In the genomic region with DNA sequence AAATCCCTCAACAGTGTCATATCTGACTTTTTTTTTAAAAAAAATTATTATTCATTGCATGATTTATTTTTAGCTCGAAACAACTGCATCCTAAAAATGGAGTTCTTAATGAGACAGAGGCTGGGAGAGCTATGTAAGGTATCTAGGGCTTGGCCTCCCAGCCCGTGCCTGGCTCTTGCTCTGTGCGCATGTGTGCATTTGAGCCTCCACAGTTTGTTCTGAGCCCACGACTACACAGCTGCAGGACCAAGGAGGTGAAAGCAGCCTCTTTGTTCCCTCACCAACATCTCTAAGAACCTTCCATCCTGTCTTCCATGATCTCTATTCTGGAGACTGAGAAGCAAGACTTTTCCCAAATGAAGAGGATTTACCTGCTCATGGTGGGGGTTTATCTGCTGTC, we compare ENCODE assay signal across 14 mouse cellular contexts. TPM values are rescaled to one million over a fixed set of nuclear protein-coding genes. Genes with fewer than 3 reads are reported as not detected.
DNase-seq lines count a peak whose midpoint lies in the region; ATAC-seq and TF ChIP-seq lines count a peak whose summit lies in the region.
"Had no signal": no experiment of that assay in that cellular context is flagged by ENCODE, and none has a peak within 500 bp of the region (broad histone marks: within the 10 kb centered on the region; RNA-seq: fewer than 3 reads in every experiment).

TSS of gene Casq2 (plus strand) at position 133 of the 400 bp plus-strand sequence.

- H3K27me3 ChIP-seq in neural tube, embryonic 12.5 days (replicated peaks), result peaks cover 10% of the 10 kb centered on the region; the same call in 1 of the 2 replicates
- no peaks in the 10 kb centered on the region for H3K27me3 ChIP-seq in heart, embryonic 14.5 days (ENCODE audit: control insufficient read depth, insufficient read depth, low read length)
- no peaks in the 10 kb centered on the region for H3K27me3 ChIP-seq in myocyte (ENCODE audit: control insufficient read depth, insufficient read depth, insufficient read length)
- peaks cover 65% of the 10 kb centered on the region for H3K27me3 ChIP-seq in forebrain, embryonic 10.5 days (ENCODE audit: poor library complexity, severe bottlenecking)
- H3K27me3 ChIP-seq in forebrain, embryonic 12.5 days, result peaks cover 33% of the 10 kb centered on the region

- no peaks in the 10 kb centered on the region for H3K4me1 ChIP-seq in neural tube, embryonic 12.5 days
- H3K4me1 ChIP-seq in heart, embryonic 14.5 days (ENCODE audit: control insufficient read depth in 2 of 2, insufficient read depth in 2 of 2, low read length in 2 of 2), result peaks cover 28 to 41% of the 10 kb centered on the region in 2 experiments
- H3K4me1 ChIP-seq in forebrain, embryonic 10.5 days, result peaks cover 35% of the 10 kb centered on the region
- H3K4me1 ChIP-seq in forebrain, embryonic 12.5 days, result peaks cover 4% of the 10 kb centered on the region
- H3K4me1 ChIP-seq: liver, embryonic 15.5 days; midbrain, embryonic 12.5 days; neural tube, embryonic 13.5 days had no signal

- no peak within 1 kb of the TSS for H3K9ac ChIP-seq in neural tube, embryonic 12.5 days
- peak within 1 kb of the TSS; percentile 78 for H3K9ac ChIP-seq in heart, embryonic 14.5 days (ENCODE audit: low read length)
- no peak within 1 kb of the TSS for H3K9ac ChIP-seq in forebrain, embryonic 12.5 days
- H3K9ac ChIP-seq: liver, embryonic 15.5 days; midbrain, embryonic 12.5 days; neural tube, embryonic 13.5 days had no signal

- H3K27ac ChIP-seq in neural tube, embryonic 12.5 days, result no peak within 1 kb of the TSS
- peak within 1 kb of the TSS; percentile 75 to 83 for H3K27ac ChIP-seq in heart, embryonic 14.5 days (replicated peaks in 1 of 2; ENCODE audit: control insufficient read depth in 1 of 2, insufficient read depth in 1 of 2, low read depth in 2 of 2, low read length in 2 of 2)
- no peak within 1 kb of the TSS for H3K27ac ChIP-seq in forebrain, embryonic 10.5 days
- H3K27ac ChIP-seq in forebrain, embryonic 12.5 days, result no peak within 1 kb of the TSS
- H3K27ac ChIP-seq: liver, embryonic 15.5 days; midbrain, embryonic 12.5 days; neural tube, embryonic 13.5 days had no signal

- H3K9me3 ChIP-seq in neural tube, embryonic 12.5 days, result no peaks in the 10 kb centered on the region
- H3K9me3 ChIP-seq in heart, embryonic 14.5 days (ENCODE audit: control insufficient read depth, low read length), result no peaks in the 10 kb centered on the region
- no peaks in the 10 kb centered on the region for H3K9me3 ChIP-seq in forebrain, embryonic 10.5 days
- H3K9me3 ChIP-seq in forebrain, embryonic 12.5 days, result no peaks in the 10 kb centered on the region
- H3K9me3 ChIP-seq: liver, embryonic 15.5 days; midbrain, embryonic 12.5 days had no signal

- H3K4me2 ChIP-seq in neural tube, embryonic 12.5 days (replicated peaks), result 0 out of 2 replicates have a peak within 1 kb of the TSS, but pooled peaks have one; percentile 14
- peak within 1 kb of the TSS; percentile 65 for H3K4me2 ChIP-seq in heart, embryonic 14.5 days (ENCODE audit: low read length)
- H3K4me2 ChIP-seq in myocyte (ENCODE audit: low read depth), result peak within 1 kb of the TSS; percentile 48
- no peak within 1 kb of the TSS for H3K4me2 ChIP-seq in forebrain, embryonic 12.5 days
- H3K4me2 ChIP-seq: liver, embryonic 15.5 days; midbrain, embryonic 12.5 days; neural tube, embryonic 13.5 days had no signal

- WGBS in neural tube, embryonic 12.5 days, result 81% methylated on average over 4 of the region's 4 CpGs
- 31% methylated on average over 4 of the region's 4 CpGs for WGBS in heart, embryonic 14.5 days
- 79% methylated on average over 4 of the region's 4 CpGs for WGBS in forebrain, embryonic 10.5 days
- WGBS in forebrain, embryonic 12.5 days, result 80% methylated on average over 4 of the region's 4 CpGs

- H3K79me2 ChIP-seq in myocyte (ENCODE audit: control insufficient read depth, insufficient read depth), result peaks cover 29% of the 10 kb centered on the region

- H3ac ChIP-seq in myocyte (ENCODE audit: control insufficient read depth, insufficient read length), result no peak within 1 kb of the TSS

- no peaks in the 10 kb centered on the region for H3K36me3 ChIP-seq in neural tube, embryonic 12.5 days
- H3K36me3 ChIP-seq in heart, embryonic 14.5 days (ENCODE audit: control insufficient read depth, insufficient read depth, low read length), result no peaks in the 10 kb centered on the region
- H3K36me3 ChIP-seq in myocyte (ENCODE audit: control insufficient read depth, insufficient read depth), result no peaks in the 10 kb centered on the region
- no peaks in the 10 kb centered on the region for H3K36me3 ChIP-seq in forebrain, embryonic 10.5 days (replicated peaks)
- H3K36me3 ChIP-seq in forebrain, embryonic 12.5 days (replicated peaks), result no peaks in the 10 kb centered on the region
- H3K36me3 ChIP-seq: liver, embryonic 15.5 days; midbrain, embryonic 12.5 days; neural tube, embryonic 13.5 days had no signal

- ATAC-seq in neural tube, embryonic 12.5 days (ENCODE audit: low FRiP score, low read depth), result no peak
- peak; percentile 60; the same call in 1 of the 2 replicates for ATAC-seq in heart, embryonic 14.5 days (ENCODE audit: insufficient number of reproducible peaks, insufficient read depth, low FRiP score, low read depth)
- ATAC-seq in forebrain, embryonic 12.5 days (ENCODE audit: low FRiP score), result no peak
- ATAC-seq: CD4-positive, CD25-positive, alpha-beta regulatory T cell, adult 4 months; intestine, postnatal 0 days had no signal

- no peak for DNase-seq in neural tube, embryonic 10.5 days (ENCODE audit: extremely low spot score, low spot score)
- DNase-seq in gastrocnemius, postnatal 25 days, result no peak
- no peak for DNase-seq in retina, postnatal 1 day
- DNase-seq in forebrain, embryonic 10.5 days (ENCODE audit: extremely low spot score, low spot score), result no peak
- DNase-seq: right cerebral cortex, adult 18-20 months had no signal

- TF ChIP-seq POLR2A in myocyte (IDR thresholded peaks at IDR 0.05; ENCODE audit: insufficient read length, low read depth), result peak; percentile 54

- H3K4me3 ChIP-seq in neural tube, embryonic 12.5 days, result no peak within 1 kb of the TSS
- peak within 1 kb of the TSS; percentile 37 to 46 for H3K4me3 ChIP-seq in heart, embryonic 14.5 days (ENCODE audit: control insufficient read depth in 1 of 2, insufficient read depth in 1 of 2, low read depth in 1 of 2, low read length in 2 of 2)
- peak within 1 kb of the TSS; percentile 27 for H3K4me3 ChIP-seq in myocyte
- no peak within 1 kb of the TSS for H3K4me3 ChIP-seq in forebrain, embryonic 10.5 days
- no peak within 1 kb of the TSS for H3K4me3 ChIP-seq in forebrain, embryonic 12.5 days (replicated peaks)
- H3K4me3 ChIP-seq: liver, embryonic 15.5 days; midbrain, embryonic 12.5 days; neural tube, embryonic 13.5 days had no signal

TF ChIP-seq in myocyte, 11 proteins besides CTCF, POLR2A, EP300 and RAD21:
- peak; percentile 40 to 88 (median 57) for TF ChIP-seq MYOG (IDR thresholded peaks at IDR 0.05; ENCODE audit: control insufficient read depth in 1 of 3, insufficient read depth in 1 of 3, insufficient read length in 2 of 3, low read depth in 2 of 3)
- TF ChIP-seq TCF3 (IDR thresholded peaks at IDR 0.05; ENCODE audit: insufficient read length, low read depth), result peak; percentile 1
- no peak for TF ChIP-seq E2F4 (IDR thresholded peaks at IDR 0.05; ENCODE audit: insufficient read depth)
- peak in 2 of 3 experiments; percentile 18 to 44 for TF ChIP-seq MYOD1 (IDR thresholded peaks at IDR 0.05; ENCODE audit: control insufficient read depth in 1 of 3, insufficient read length in 2 of 3, low read depth in 2 of 3)
- TF ChIP-seq TCF12 (IDR thresholded peaks at IDR 0.05; ENCODE audit: insufficient read depth, poor library complexity, severe bottlenecking), result no peak
- no peak for TF ChIP-seq CEBPB (IDR thresholded peaks at IDR 0.05; ENCODE audit: insufficient read depth, poor library complexity, severe bottlenecking)
- TF ChIP-seq USF1 (IDR thresholded peaks at IDR 0.05; ENCODE audit: low read depth), result no peak
TF ChIP-seq in myocyte: peak in this region for 3.

RNA-seq across cellular contexts. Expression of gene Casq2, which starts in this region (rescaled TPM):
- polyA plus RNA-seq in neural tube, embryonic 12.5 days (2016; fragmentation: Nextera tagmentation; extraction: Ambion mirVana), result 4.3 and 5.8 TPM in 2 replicates
- 10 to 100 TPM; 76.4 to 76.8 TPM for total RNA-seq in gastrocnemius, postnatal 25 days (2021)
- 433 and 482 TPM in 2 replicates for polyA plus RNA-seq in heart, embryonic 14.5 days (2014; fragmentation: Nextera tagmentation; extraction: Ambion mirVana)
- 482 TPM for polyA plus RNA-seq in myocyte (2012; fragmentation: generic; extraction: Trizol)
- not detected in 2 replicates for polyA plus RNA-seq in forebrain, embryonic 10.5 days (2016; fragmentation: Nextera tagmentation; extraction: Ambion mirVana)
- polyA plus RNA-seq in forebrain, embryonic 12.5 days (2016; fragmentation: Nextera tagmentation; extraction: Ambion mirVana), result 0.08 and 0.41 TPM in 2 replicates
- polyA plus RNA-seq: CD4-positive, CD25-positive, alpha-beta regulatory T cell, adult 4 months had no signal

Comparison
In these comparisons a context has a peak if more than half of its experiments do, and no peak if none do; other contexts are left out.
1. RNA of gene Casq2 (polyA plus RNA-seq): 482 TPM in myocyte (single experiment) and 433 to 482 TPM in heart, embryonic 14.5 days; 4.3 to 5.8 TPM in neural tube, embryonic 12.5 days, 0.08 to 0.41 TPM in forebrain, embryonic 12.5 days and not detected in forebrain, embryonic 10.5 days; every median in the first group is over 10 times any median in the second.
2. H3K27ac ChIP-seq: peak in heart, embryonic 14.5 days (2 of 2); none in neural tube, embryonic 12.5 days (single experiment), forebrain, embryonic 10.5 days (single experiment) and forebrain, embryonic 12.5 days (single experiment).
3. H3K4me3 ChIP-seq: peak in heart, embryonic 14.5 days (2 of 2) and myocyte (single experiment); none in neural tube, embryonic 12.5 days (single experiment), forebrain, embryonic 10.5 days (single experiment) and forebrain, embryonic 12.5 days (single experiment).